Mouse (Mus musculus) forebrain, embryonic 12.5 days (tissue): ENCODE results near the gene Lrrc8d. TPM values are rescaled to one million over a fixed set of nuclear protein-coding genes. Genes with fewer than 3 reads are reported as not detected.
"Not testable (repeated sequence)": the region's sequence is repeated elsewhere in the genome, so short reads cannot be mapped to it uniquely, and the experiment has no call there.

ENCODE experiments used
- ATAC-seq: fragments of 200-750 bp; cut with Nextera tagmentation; 2 replicates; pipeline ENCODE4 v1.8.0; 2017; ENCODE audit warnings: moderate TSS enrichment; ENCODE audit not compliant: low FRiP score
- H3K27ac ChIP-seq: fragments of 300-500 bp; sonication (generic); 2 replicates; pipeline ENCODE4 v1.5.1; 2016; ENCODE audit warnings: mild to moderate bottlenecking
- H3K27me3 ChIP-seq: fragments of 300-500 bp; sonication (generic); 2 replicates; pipeline ENCODE4 v1.6.1; 2016; ENCODE audit warnings: mild to moderate bottlenecking
- H3K36me3 ChIP-seq: fragments of 300-500 bp; sonication (generic); replicated peaks from 2 replicates; pipeline ENCODE4 v1.6.1; 2016; ENCODE audit warnings: mild to moderate bottlenecking
- H3K4me1 ChIP-seq: fragments of 300-500 bp; sonication (generic); 2 replicates; pipeline ENCODE4 v1.6.1; 2016
- H3K4me2 ChIP-seq: fragments of 300-500 bp; sonication (generic); 2 replicates; pipeline ENCODE4 v1.6.1; 2016; ENCODE audit warnings: mild to moderate bottlenecking, moderate library complexity
- H3K4me3 ChIP-seq: fragments of 300-500 bp; sonication (generic); replicated peaks from 2 replicates; pipeline ENCODE4 v1.5.1; 2016; ENCODE audit warnings: mild to moderate bottlenecking
- H3K9ac ChIP-seq: fragments of 300-500 bp; sonication (generic); 2 replicates; pipeline ENCODE4 v1.6.1; 2016; ENCODE audit warnings: mild to moderate bottlenecking
- H3K9me3 ChIP-seq: fragments of 300-500 bp; sonication (generic); 2 replicates; pipeline ENCODE4 v1.6.1; 2016
- WGBS: fragments of 180-500 bp; shearing (Covaris S2); methylation state at CpG from one replicate; pipeline ENCODE4 v1.1.7; 2016; 5-methylcytosine and 5-hydroxymethylcytosine counted together
- polyA plus RNA-seq: library from polyadenylated mRNA; unstranded; fragments of >200 nt; fragmentation: Nextera tagmentation; extraction: Ambion mirVana; gene quantifications from 2 replicates; pipeline ENCODE4 v1.2.1, GENCODE M21; 2016

Gene Lrrc8d
- polyA plus RNA-seq, 1 experiment from 2014 or later = 32.7 TPM

- 95% methylated on average over 5 of the region's 5 CpGs for WGBS
- H3K4me2 ChIP-seq = no peak overlapping the region
- H3K9me3 ChIP-seq = no peaks in the 10 kb centered on the region
- H3K27ac ChIP-seq = no peak overlapping the region
- ATAC-seq = no peak
- H3K27me3 ChIP-seq = no peaks in the 10 kb centered on the region
- H3K4me3 ChIP-seq = no peak overlapping the region
- H3K36me3 ChIP-seq = no peaks in the 10 kb centered on the region
- H3K4me1 ChIP-seq = peaks cover 8% of the 10 kb centered on the region; the same call in 1 of the 2 replicates
- no peak overlapping the region for H3K9ac ChIP-seq
Measured at GRCm38 (mm10) chr5:105861616-105862015, 161.8 kb downstream of the Lrrc8d start.

- WGBS = 58% methylated on average over 5 of the region's 5 CpGs
- H3K4me2 ChIP-seq, H3K4me3 ChIP-seq, H3K36me3 ChIP-seq, H3K27ac ChIP-seq, H3K27me3 ChIP-seq, H3K9me3 ChIP-seq, ATAC-seq, H3K9ac ChIP-seq: not testable (repeated sequence)
- peaks cover 11% of the 10 kb centered on the region; the same call in 1 of the 2 replicates for H3K4me1 ChIP-seq
Measured at GRCm38 (mm10) chr5:105865110-105865628, 165.4 kb downstream of the Lrrc8d start.

GRCm38 (mm10) chr5:105867427-105867826 is 167.7 kb downstream of the Lrrc8d start:
- H3K4me3 ChIP-seq = no peak overlapping the region
- H3K9me3 ChIP-seq = no peaks in the 10 kb centered on the region
- 0 out of 2 replicates have a peak, but pooled peaks cover 7% of the 10 kb centered on the region for H3K4me1 ChIP-seq
- H3K27ac ChIP-seq = 0 out of 2 replicates have a peak overlapping the region, but pooled peaks have one; percentile 42
- no peak overlapping the region for H3K9ac ChIP-seq
- H3K36me3 ChIP-seq = no peaks in the 10 kb centered on the region
- peak overlapping the region; percentile 0; the same call in 1 of the 2 replicates for H3K4me2 ChIP-seq
- no peaks in the 10 kb centered on the region for H3K27me3 ChIP-seq
- 25% methylated on average over 4 of the region's 4 CpGs for WGBS
- ATAC-seq = no peak

- Histone ChIP-seq H3K4me3 (no peak overlapping the region), H3K4me2 (peak overlapping the region; percentile 0; the same call in 1 of the 2 replicates), H3K27ac (0 out of 2 replicates have a peak overlapping the region, but pooled peaks have one; percentile 42), H3K4me1 (0 out of 2 replicates have a peak, but pooled peaks cover 7% of the 10 kb centered on the region), H3K9ac (no peak overlapping the region), H3K36me3 (no peaks in the 10 kb centered on the region), H3K27me3 (no peaks in the 10 kb centered on the region), H3K9me3 (no peaks in the 10 kb centered on the region)
- peak; percentile 66; the same call in 1 of the 2 replicates for ATAC-seq
- WGBS = 77% methylated on average over 16 of the region's 16 CpGs
Measured at GRCm38 (mm10) chr5:105867841-105868447, 168.2 kb downstream of the Lrrc8d start.

GRCm38 (mm10) chr5:105868593-105868992 is 168.8 kb downstream of the Lrrc8d start:
- Histone ChIP-seq H3K36me3 (no peaks in the 10 kb centered on the region), H3K27me3 (no peaks in the 10 kb centered on the region), H3K27ac (no peak overlapping the region), H3K9ac (no peak overlapping the region), H3K4me3 (no peak overlapping the region), H3K4me2 (no peak overlapping the region), H3K4me1 (0 out of 2 replicates have a peak, but pooled peaks cover 7% of the 10 kb centered on the region), H3K9me3 (no peaks in the 10 kb centered on the region)
- 14% methylated on average over 3 of the region's 3 CpGs for WGBS
- peak; percentile 74 for ATAC-seq

- Histone ChIP-seq H3K4me2 (no peak overlapping the region), H3K36me3 (no peaks in the 10 kb centered on the region), H3K4me1 (0 out of 2 replicates have a peak, but pooled peaks cover 7% of the 10 kb centered on the region), H3K4me3 (no peak overlapping the region), H3K27me3 (no peaks in the 10 kb centered on the region), H3K9me3 (no peaks in the 10 kb centered on the region), H3K9ac (no peak overlapping the region), H3K27ac (no peak overlapping the region)
- no peak for ATAC-seq
- 85% methylated on average over 7 of the region's 7 CpGs for WGBS
Measured at GRCm38 (mm10) chr5:105869739-105870138, 170.0 kb downstream of the Lrrc8d start.

GRCm38 (mm10) chr5:105871140-105871539 is 171.4 kb downstream of the Lrrc8d start:
- H3K9me3 ChIP-seq = no peaks in the 10 kb centered on the region
- no peak overlapping the region for H3K4me2 ChIP-seq
- peaks cover 10% of the 10 kb centered on the region for H3K4me1 ChIP-seq
- no peak overlapping the region for H3K4me3 ChIP-seq
- peaks cover 7% of the 10 kb centered on the region for H3K27me3 ChIP-seq
- ATAC-seq = no peak
- H3K36me3 ChIP-seq = no peaks in the 10 kb centered on the region
- H3K9ac ChIP-seq = no peak overlapping the region
- no peak overlapping the region for H3K27ac ChIP-seq
- WGBS = 73% methylated on average over 3 of the region's 3 CpGs

- 82% methylated on average over 8 of the region's 8 CpGs for WGBS
- peaks cover 10% of the 10 kb centered on the region for H3K4me1 ChIP-seq
Measured at GRCm38 (mm10) chr5:105872176-105872575, 172.4 kb downstream of the Lrrc8d start.

GRCm38 (mm10) chr5:105872916-105873315 is 173.1 kb downstream of the Lrrc8d start:
- Histone ChIP-seq H3K27ac (no peak overlapping the region), H3K4me3 (no peak overlapping the region), H3K4me2 (no peak overlapping the region), H3K9ac (no peak overlapping the region), H3K36me3 (no peaks in the 10 kb centered on the region), H3K9me3 (no peaks in the 10 kb centered on the region), H3K27me3 (peaks cover 7% of the 10 kb centered on the region), H3K4me1 (peaks cover 12% of the 10 kb centered on the region)
- ATAC-seq = no peak
- 74% methylated on average over 7 of the region's 7 CpGs for WGBS

More at GRCm38 (mm10) chr5:105872176-105872575, 172.4 kb downstream of the Lrrc8d start:
- no peak for ATAC-seq
- no peak overlapping the region for H3K4me2 ChIP-seq
- H3K9ac ChIP-seq = no peak overlapping the region
- H3K36me3 ChIP-seq = no peaks in the 10 kb centered on the region
- no peak overlapping the region for H3K27ac ChIP-seq
- no peak overlapping the region for H3K4me3 ChIP-seq
- peaks cover 7% of the 10 kb centered on the region for H3K27me3 ChIP-seq
- H3K9me3 ChIP-seq = no peaks in the 10 kb centered on the region

GRCm38 (mm10) chr5:105873774-105874173 is 174.0 kb downstream of the Lrrc8d start:
- WGBS = 81% methylated on average over 3 of the region's 3 CpGs
- ATAC-seq = no peak
- H3K4me1 ChIP-seq = peaks cover 16% of the 10 kb centered on the region

GRCm38 (mm10) chr5:105874476-105874875 is 174.7 kb downstream of the Lrrc8d start:
- ATAC-seq = no peak
- H3K9me3 ChIP-seq = no peaks in the 10 kb centered on the region
- no peak overlapping the region for H3K4me2 ChIP-seq
- 93% methylated on average over 11 of the region's 11 CpGs for WGBS
- no peak overlapping the region for H3K4me3 ChIP-seq
- H3K27ac ChIP-seq = no peak overlapping the region
- no peak overlapping the region for H3K9ac ChIP-seq
- H3K36me3 ChIP-seq = no peaks in the 10 kb centered on the region
- H3K27me3 ChIP-seq = peaks cover 7% of the 10 kb centered on the region
- H3K4me1 ChIP-seq = peaks cover 21% of the 10 kb centered on the region

More at GRCm38 (mm10) chr5:105873774-105874173, 174.0 kb downstream of the Lrrc8d start:
- H3K9ac ChIP-seq = no peak overlapping the region
- H3K27ac ChIP-seq = no peak overlapping the region
- H3K9me3 ChIP-seq = no peaks in the 10 kb centered on the region
- H3K4me2 ChIP-seq = no peak overlapping the region
- peaks cover 7% of the 10 kb centered on the region for H3K27me3 ChIP-seq
- H3K4me3 ChIP-seq = no peak overlapping the region
- H3K36me3 ChIP-seq = no peaks in the 10 kb centered on the region

- WGBS = under 1% methylated on average over 69 of the region's 83 CpGs
Measured at GRCm38 (mm10) chr5:105876068-105876924, 176.5 kb downstream of the Lrrc8d start, which contains the start of gene Zfp326. Gene Zfp326, plus strand, starts transcription at chr5:105876565.

More at GRCm38 (mm10) chr5:105876068-105876924, 176.5 kb downstream of the Lrrc8d start, which contains the start of gene Zfp326:
- ATAC-seq = peak; percentile 97
- peak within 1 kb of the TSS; percentile 99 for H3K4me3 ChIP-seq
- H3K27me3 ChIP-seq = peaks cover 7% of the 10 kb centered on the region
- H3K9ac ChIP-seq = peak within 1 kb of the TSS; percentile 99
- H3K9me3 ChIP-seq = no peaks in the 10 kb centered on the region
- H3K36me3 ChIP-seq = peaks cover 4% of the 10 kb centered on the region
- H3K27ac ChIP-seq = peak within 1 kb of the TSS; percentile 89
- H3K4me1 ChIP-seq = peaks cover 34% of the 10 kb centered on the region
- peak within 1 kb of the TSS; percentile 82 for H3K4me2 ChIP-seq
